Mouse (Mus musculus): ENCODE results near the gene Nploc4.

- TF ChIP-seq POLR2A (IDR thresholded peaks at IDR 0.05; ENCODE audit: low read depth, low read length) (peak; percentile 32; the same call in 1 of the 2 replicates), HCFC1 (IDR thresholded peaks at IDR 0.05; ENCODE audit: low read depth, low read length) (peak; percentile 53)
Observed at GRCm38 (mm10) chr11:120349986-120350702, 87.4 kb downstream of the Nploc4 start.

Data from CH12.LX (cell line).